Mouse (Mus musculus): ENCODE data around the gene Atp5e. TPM values are rescaled to one million over a fixed set of nuclear protein-coding genes. Genes with fewer than 3 reads are reported as not detected.

Gene Atp5e
- 100 to 1,000 TPM; 285 to 290 TPM for total RNA-seq (2021)
- long read RNA-seq, transcript Atp5e-201 (3 exons, 421 nt) = major isoform, 125 of 128 reads
- long read RNA-seq, partial matches to known transcripts = 2 of 128 reads
- long read RNA-seq, other reads (novel, unspliced or antisense) = 0 of 128 reads

DNA sequence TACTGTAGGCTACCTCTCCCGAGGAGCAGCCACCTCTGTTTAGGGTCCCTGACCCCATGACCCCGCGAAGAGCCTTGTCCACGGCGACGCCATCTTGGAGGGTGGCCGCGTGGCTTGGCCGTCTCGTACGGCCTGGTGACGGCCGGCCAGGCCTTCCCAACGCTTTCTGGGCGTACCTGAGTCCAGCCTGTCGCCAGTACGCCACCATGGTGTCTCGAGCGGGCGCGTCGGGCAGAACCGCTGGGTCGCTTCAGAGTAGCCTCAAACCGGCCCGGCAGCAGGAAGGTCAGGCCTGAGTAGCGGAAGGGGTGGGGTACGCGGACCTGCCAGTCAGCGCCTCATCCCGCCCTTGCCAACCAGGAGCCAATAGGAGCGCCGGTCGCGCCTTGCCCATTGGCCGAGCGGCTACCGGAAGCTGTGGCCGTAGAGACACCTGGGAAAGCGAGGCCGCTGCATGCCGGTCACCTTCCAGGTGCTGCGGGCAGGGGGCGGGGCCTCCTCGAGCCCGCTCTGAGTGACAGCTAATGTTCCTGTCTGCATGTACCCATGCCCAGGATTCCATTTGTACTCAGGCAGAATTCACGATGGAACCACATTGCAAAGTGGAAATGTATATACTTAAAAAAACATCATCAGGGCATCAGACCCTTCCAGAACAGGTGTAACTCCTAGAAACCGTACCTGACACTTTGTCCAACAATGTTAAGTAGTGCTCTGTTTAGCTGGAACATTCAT is at the start of gene Atp5e:
TSS of gene Atp5e (minus strand) at position 317 of the 735 bp plus-strand sequence.
- DNase-seq (ENCODE audit: low spot score in 2 of 2) = peak; percentile 97 to 98

DNA sequence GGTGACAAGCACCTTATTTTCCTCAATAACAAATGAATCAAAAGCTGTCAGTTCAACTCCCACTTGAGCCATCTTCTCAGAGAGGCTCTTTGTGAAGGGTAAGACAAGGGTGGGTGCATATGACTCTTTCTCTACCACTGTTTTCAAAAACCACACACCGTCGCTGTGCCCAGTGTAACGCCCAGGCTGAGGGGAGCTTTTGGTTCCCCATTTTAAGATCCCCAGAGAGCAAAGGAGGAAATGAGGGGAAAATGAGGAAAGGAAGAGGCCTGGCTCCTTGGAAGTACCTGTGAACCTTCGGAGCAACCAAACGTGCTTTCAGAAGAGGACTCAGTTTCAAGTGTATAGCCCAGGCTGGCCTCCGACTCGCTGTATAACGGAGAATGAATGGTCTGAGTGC is 45.9 kb upstream of the Atp5e start:
- DNase-seq (ENCODE audit: low spot score in 2 of 2) = no peak

DNA sequence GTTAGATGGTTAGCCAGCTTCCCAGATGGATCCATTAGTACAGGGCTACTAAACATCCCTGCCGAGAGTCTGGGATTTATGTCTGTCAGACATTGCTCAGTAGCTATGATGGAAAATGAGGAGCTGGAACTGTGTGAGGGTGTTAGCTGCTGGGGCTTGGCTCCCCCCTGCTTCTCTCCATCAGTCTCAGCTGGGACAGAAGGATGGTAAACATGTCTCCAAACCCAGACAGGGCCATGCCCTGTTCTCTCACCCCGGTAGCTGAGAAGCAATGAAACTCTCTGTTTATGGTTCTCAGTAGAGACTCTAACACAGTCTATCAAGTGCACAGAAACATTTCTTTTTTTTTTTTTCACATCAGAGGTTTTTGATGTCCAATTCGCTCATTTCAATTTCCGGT is 44.1 kb upstream of the Atp5e start:
- no peak for DNase-seq (ENCODE audit: low spot score in 2 of 2)

DNA sequence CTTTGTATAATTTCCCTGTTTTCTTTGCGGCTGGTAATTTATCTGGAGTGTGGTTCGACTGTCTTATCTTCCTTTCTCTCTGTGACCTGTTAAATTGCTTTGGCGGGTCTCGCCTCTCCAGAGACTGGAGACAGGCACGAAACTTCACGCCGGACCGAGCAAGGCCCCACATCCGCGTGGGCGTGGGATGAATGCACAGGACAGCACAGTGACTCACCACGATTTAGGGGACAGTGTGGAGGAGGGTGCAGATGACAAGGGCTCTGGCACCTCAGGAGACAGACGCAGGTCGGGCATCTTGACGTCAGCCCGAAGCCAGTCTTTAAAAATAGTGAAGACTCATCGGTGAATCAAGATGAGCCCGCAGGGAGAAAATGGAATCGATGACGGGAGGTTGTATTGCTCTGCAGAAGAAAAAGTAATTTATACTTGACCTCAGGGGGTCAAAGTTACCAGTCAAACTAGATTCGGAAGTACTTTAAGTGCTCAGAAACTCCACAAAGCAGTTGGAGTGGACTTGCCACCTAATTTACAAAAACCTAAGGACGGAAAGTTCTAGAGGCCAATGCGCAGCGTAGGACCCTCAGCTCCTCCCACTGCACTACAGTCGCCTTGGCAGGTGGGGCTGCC is 39.0 kb upstream of the Atp5e start:
- no peak for DNase-seq (ENCODE audit: low spot score in 2 of 2)

DNA sequence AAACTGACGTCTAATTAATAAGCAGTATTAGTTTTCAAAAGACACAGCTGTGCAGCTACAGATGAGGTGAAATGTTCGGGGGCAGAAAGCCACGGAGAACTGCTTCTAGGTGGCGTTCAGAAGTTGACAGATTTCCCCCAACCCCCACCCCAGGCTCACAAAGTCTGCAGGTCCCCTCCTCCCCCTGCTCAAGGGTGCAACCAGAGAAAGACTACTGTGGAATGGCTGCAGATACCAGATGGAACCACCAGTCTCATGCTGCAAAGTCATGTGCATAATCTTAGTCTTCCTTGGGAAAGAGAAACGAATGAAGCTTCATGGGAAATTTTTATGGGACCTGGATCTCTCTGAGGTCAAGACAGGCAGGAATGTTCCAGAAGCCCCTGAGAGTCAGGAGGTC is 38.4 kb upstream of the Atp5e start:
- no peak for DNase-seq (ENCODE audit: low spot score in 2 of 2)

DNA sequence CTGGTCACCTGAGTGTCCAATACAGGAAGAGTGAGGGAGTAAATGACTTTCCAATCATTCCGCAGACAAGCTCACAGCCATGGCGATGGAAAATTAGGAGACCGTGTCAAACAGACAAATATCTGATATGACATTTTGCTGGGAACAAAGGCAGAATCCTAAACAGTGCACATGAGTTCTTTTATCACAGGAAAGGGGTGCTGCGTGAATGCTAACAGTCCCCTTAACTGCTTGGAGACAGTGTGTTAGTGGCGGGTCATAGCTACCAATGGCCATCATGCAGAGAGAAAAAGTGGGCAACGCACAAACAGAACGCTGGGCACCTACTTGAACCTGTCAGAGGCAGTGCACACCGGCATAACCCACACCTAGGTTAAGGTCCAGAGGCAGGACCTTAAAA is 37.6 kb upstream of the Atp5e start:
- no peak for DNase-seq (ENCODE audit: low spot score in 2 of 2)

DNA sequence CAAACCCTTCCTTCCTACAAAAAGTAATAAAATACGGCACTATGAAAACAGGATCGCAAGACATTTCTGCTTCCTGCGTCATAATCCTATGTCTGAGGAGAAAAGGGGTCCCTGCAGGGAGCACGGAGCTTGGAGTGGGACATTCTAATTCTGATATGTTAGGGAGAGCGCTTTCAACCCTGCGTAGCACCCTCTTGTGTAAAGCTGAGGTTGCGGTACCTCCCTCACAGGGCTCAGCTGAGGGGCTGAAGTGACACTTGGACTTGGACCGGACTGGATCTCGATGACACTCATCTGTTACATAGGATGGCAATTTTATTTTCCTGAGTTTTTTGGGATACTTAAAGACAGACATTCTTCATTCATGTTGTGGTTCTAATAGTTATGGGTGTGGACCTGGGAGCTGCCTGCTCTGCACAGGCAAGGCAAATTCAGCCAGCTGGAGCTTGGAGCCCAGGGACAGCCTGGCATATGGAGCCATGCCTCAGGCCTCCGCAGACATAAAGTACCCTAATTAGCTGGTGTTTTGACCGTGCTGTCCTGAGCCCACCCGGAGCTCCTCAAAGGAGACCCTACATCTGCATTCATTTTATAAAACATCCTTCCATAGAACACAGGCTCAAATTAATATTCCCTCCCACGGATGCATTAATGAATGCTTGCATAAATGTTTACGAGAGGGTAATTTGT is 37.1 kb upstream of the Atp5e start:
- DNase-seq (ENCODE audit: low spot score in 2 of 2) = no peak

DNA sequence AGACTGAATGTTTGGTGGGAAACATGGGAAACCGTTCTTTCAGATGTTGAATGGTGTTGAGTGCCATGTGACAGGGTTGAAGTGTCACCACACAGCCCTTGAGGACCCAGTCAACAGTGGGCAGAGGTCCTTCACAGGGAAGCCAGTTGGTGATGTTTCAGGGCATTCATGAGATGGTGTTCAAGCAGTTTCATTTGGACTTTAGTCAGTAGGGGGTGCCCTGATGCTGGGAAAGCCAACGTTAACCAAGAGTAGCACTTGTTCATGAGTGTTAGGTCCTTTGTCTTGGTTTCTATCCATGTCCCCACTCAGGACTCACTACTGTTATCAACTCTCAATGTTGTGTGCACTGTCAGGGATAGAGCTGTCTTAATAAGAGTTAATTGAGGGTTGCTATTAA is 29.0 kb upstream of the Atp5e start:
- DNase-seq (ENCODE audit: low spot score in 2 of 2) = peak; percentile 27 to 79

DNA sequence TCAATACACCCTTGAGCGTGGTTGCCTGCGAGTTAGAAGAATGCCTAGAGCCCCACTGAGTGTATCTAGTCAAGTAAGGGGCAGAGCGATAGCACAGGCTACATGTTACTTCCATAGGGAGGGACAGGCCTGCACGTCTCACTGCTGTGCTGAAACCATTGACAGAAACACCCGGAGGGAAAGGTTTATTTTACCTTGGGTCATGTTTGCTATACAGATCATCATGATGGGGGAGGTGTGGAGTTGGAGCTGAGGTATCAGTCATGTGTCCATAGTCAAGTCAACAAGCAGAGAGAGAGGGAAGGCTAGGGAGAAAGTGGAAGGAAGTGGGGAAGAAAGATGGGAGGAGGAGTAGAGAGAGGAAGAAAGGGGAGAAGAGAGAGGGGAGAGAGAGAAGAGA is 23.1 kb upstream of the Atp5e start:
- no peak for DNase-seq (ENCODE audit: low spot score in 2 of 2)

DNA sequence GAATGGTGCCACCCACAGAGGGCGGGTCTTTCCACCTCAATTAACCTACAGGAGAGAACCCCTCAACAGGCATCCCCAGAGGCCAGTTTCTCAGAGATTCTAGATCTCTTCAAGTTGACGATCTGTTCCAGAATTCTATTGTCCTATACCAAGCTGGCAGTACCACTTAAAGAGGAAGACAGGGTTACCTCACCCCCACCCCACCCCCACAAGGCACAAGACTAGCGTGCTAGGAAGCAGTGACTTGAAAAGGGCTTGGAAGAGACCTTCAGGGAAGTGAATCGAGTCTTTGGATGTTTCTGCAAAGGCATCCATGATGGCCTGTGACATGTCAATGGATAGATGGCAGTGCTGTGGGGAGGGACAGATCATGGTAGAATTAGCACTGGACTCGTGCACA is 14.8 kb upstream of the Atp5e start:
- no peak for DNase-seq (ENCODE audit: low spot score in 2 of 2)

DNA sequence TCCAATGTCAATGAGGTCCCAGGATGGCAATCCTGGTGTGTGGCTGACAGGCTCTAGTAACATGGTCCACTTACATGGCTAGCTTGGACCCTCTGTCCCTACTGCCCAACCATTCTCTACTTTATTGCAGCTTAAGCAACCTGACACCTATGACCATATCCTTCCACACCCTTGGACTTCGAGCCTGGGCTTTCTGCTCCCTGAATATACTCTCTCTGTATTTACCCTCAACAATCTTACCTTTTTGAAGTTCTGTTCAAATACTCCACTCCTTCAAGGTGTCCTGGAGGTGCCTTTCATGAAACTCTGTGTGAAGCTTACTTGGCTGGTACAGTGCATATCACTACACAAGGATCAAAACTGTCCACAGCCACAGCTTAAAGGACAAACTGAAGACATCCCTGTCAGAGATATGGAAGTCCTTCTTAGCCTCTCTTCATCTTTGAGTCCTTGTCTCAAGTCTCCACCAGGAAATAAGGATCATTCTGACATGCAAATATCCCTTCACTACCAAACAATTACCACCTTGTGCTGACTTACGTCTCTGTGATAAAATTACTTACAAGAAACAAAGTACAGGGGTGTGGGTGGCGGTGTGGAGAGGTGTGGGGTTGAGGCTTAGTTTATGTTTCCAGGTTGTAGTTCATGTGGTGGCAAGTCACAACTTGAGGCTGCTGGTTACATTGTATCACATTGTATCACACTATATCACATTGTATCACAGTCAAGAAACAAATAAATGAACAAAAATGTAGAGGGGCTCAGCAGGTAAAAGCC is 13.8 kb upstream of the Atp5e start:
- no peak for DNase-seq (ENCODE audit: low spot score in 2 of 2)

DNA sequence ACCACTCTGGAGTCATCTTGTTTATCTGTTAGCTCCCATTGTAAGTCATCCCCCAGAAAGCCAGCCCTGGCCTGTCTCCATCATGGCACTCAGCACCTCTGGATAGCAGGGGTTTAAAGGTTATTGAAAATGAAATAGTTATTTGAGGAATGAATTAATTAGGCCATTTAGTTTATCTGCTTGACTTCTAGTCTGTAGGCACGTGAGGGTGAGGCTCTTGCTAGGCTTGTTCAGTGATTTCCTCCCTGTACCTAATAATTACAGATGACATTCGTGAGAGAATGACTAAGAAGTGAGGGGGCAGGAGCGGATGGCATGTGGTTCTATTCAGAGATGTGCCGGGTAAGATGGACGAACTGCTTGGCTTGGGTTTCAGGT is 9.6 kb upstream of the Atp5e start:
- no peak for DNase-seq (ENCODE audit: low spot score in 2 of 2)

DNA sequence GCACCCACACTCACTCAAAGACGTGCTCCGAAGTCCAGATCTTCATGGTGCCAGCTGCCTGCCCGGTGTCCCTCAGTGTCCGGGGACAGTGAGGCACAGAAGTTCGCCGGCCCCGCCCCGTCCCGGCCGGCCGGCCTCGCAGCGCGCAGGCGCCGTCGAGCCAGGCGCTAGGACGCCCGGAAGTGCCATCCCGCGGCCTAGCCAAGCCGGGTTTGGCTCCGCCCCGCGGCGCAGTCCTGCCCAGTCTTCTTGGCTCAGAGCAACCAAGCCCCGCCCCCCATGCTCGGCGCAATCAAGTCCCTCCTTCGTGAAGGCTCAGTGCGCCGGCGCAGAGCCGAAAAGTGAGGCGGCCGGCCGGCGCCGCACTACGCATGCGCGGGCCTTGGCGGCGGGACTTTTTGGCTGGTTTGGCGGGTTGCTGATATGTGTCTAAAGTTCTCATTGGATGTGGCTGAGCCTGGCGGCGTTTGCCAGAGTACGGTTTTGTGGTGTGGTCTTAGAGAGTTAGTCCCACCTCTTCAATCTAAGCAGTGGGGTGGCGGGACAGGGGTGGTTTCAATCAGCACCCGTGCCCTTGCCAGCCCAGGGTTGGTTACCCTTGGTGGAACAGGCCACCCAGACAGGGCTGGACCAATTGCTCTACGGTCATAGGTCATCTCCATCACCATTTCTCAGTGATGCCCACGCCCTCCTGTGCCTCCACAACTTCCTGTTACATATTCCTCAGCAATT is 9.1 kb upstream of the Atp5e start, which contains the start of gene Prelid3b:
TSS of gene Prelid3b (minus strand) at position 264 of the 732 bp plus-strand sequence.
- DNase-seq (ENCODE audit: low spot score in 2 of 2) = peak; percentile 98 to 100

DNA sequence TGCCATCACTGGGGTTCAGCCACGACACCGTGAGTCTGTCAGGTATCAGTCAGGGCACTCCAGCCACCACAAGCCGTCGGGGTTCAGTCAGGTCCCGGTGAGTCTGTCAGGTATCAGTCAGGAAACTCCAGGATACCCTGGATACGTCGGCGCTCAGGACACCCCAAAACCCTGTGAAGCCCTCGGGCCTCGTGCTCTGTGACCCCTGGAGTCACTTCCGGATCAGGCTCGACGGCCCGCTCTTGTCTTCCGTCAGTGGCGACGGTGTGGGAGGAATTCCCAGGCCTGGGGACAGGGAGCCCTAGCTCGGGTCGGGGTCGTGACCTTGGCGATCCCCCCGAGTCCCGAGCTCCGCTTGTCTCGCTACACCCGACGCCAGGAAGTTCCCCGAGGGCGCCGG is 8.5 kb upstream of the Atp5e start:
- DNase-seq (ENCODE audit: low spot score in 2 of 2) = no peak

DNA sequence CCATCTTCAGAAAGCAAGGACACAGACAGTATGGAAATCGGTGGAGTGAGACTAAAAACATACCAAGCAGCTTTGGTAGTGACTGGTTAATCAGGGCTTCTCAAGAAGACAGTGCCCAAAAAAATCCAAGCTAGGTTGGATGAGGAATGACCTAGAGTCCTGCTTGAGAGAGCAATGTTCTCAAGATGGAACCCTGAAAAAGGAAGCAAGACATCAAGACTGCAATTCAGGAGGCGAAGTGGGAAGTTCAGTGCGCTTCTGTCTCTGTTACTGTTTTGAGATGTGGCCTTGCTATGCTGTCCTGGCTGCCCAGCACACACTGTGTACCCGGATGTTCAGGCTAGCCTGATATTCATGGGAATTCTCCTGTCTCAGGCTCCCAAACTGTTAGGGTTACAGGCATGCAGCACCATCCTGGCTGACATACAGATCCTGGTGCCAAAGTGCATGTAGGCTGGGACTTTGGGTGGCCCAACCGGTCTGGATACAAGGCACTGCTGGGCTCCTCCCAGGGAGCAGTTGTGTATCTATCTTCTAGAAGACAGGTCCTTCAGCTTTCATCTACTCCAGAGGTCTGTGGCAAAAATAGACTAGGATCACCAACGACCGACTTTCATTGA is 7.0 kb upstream of the Atp5e start:
- no peak for DNase-seq (ENCODE audit: low spot score in 2 of 2)

DNA sequence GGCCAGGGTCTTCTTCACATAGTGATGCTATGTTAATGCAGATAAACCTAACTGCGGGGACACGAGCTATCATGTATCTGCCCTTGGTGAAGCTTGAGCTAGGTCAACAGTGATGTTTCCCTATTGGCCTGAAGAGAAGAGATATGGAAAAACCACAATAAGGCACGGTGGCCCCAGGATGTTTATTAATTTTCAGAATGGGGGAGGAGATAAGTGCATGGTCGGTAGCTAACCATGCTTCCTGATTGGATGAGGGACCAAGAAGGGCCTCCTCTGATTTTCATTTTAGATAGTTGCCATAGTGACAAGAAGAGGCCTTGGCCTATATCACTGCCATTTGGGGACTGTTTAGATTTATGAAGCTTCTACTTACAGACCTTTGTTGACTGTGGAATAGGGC is 6.4 kb upstream of the Atp5e start:
- DNase-seq (ENCODE audit: low spot score in 2 of 2) = no peak

DNA sequence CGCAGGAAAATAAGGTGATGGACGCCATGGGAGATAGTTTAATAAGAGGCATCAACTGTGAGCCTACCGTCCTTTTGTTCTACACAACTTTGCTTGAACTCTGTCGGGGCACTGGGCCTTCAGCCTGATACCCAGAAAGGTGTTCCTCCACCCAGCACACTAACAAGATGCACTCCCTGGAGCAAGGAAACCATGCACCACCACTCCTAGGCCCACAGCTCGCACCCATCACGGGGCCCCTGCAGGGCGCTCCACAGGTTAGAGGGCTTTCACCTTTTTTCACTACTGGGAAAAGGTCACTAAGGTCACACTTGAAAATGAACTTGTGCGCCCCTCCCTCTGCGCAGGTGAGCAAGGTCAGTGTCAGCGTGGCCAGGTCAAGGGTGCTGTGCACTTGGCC is 535 bp downstream of the Atp5e start:
- peak in 1 of 2 experiments; percentile 12 for DNase-seq (ENCODE audit: low spot score in 2 of 2)

DNA sequence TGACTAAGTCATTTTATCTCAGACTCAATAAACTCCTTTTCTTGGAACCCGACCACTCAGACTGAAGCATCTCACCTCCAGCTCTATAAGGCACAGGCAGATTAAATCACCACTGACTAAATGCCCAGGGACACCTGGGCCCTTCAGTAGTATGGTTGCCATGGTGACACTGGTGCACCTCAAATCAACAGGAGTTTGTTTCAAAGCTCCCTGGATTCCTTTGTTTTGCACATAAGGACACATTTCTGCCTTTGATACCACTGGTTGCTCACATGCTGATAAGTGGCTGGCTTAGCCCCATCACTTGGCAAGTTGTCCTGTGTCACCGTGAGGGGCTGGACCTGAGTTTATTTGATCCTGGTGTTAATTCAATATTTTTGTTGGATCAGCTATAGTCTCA is 4.5 kb downstream of the Atp5e start:
- DNase-seq (ENCODE audit: low spot score in 2 of 2) = no peak

DNA sequence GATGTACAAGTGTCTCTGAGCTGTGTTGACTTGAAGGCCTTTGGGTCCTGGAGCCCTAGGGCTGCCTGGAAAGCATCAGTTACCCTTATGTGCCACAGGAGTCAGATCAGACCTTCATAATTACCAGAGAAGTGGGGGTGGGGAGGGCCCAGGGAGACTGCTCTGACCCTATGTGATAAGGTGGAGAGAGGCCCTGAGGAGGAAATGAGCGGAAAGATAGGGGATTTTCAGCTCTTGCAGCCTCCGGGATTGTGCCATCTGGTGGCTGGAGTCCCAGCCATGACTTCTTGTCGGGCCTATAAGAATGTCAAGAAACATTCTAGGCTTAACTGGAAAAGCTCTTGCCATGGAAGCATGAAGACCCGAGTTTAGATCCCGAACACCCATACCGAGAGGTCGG is 10.2 kb downstream of the Atp5e start:
- no peak for DNase-seq (ENCODE audit: low spot score in 2 of 2)

DNA sequence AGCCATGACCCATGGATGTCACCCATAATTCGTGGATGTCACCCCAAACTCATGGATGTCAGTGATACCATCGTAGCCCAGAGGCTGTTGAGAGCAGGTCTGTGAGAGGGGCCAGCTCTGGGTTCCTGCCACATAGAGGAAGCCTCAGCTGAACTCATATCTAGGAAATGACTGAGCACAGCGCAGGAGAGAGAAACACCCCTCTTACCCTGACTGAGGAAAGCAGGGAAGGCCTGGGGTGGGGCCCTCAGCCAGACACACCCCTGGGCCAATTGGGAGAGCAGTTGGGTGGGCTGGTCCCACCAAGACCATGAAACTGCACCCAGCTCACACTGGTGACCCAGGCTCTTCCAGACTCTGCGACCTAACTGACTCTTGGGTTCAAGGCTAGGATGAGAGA is 13.6 kb downstream of the Atp5e start, which contains the start of gene Tubb1:
TSS of gene Tubb1 (plus strand) at position 343 of the 400 bp plus-strand sequence.
- no peak for DNase-seq (ENCODE audit: low spot score in 2 of 2)
